Mouse (Mus musculus): ENCODE results near the gene Rnf185. TPM values are rescaled to one million over a fixed set of nuclear protein-coding genes. Genes with fewer than 3 reads are reported as not detected.

Rnf185 gene
- polyA plus RNA-seq (2015; fragmentation: Nextera tagmentation; extraction: Ambion mirVana): 35.6 and 37.6 TPM in 2 replicates

DNA sequence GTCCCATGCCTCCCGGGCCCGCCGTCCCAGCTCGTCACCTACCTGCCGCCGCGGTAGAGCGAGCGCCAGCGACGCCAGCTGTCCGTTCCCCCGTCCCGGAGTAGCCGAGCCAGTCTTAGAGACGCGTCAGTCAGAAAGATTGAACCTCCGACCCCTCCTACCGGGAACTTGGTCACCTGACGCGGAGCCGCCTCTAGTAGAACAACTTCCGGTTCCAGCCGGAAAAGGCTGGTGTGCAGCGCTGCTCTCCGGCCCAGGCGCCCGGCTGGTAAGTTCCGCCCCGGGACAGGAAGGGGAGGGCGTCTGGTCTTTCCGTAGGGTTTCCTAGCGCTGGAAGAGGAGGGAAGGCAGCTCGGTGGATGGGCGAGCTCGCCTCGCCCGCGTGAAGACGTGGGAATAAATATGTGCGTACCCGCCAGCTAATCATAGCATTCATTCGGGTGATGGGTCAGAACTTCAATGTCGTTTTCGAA lies at the start of gene Rnf185:
Gene Rnf185, minus strand, starts transcription at position 197 of the 473 bp plus-strand sequence.
- H3K4me3 ChIP-seq (replicated peaks): peak within 1 kb of the TSS; percentile 96
- H3K9ac ChIP-seq: peak within 1 kb of the TSS; percentile 82
- H3K36me3 ChIP-seq: peaks cover 10% of the 10 kb centered on the region; the same call in 1 of the 2 replicates
- H3K4me2 ChIP-seq (replicated peaks): peak within 1 kb of the TSS; percentile 85
- H3K9me3 ChIP-seq (replicated peaks): no peaks in the 10 kb centered on the region
- H3K27me3 ChIP-seq: no peaks in the 10 kb centered on the region
- under 1% methylated on average over 45 of the region's 45 CpGs for WGBS
- ATAC-seq (ENCODE audit: insufficient number of reproducible peaks, low FRiP score, low TSS enrichment, low read depth): peak; percentile 97
- peaks cover 19% of the 10 kb centered on the region for H3K4me1 ChIP-seq
- peak within 1 kb of the TSS; percentile 96 for H3K27ac ChIP-seq (replicated peaks)

- no peaks in the 10 kb centered on the region for H3K4me1 ChIP-seq
- no peak overlapping the region for H3K4me2 ChIP-seq (replicated peaks)
- no peak overlapping the region for H3K4me3 ChIP-seq (replicated peaks)
- H3K9me3 ChIP-seq (replicated peaks): no peaks in the 10 kb centered on the region
- peak overlapping the region; percentile 60; the same call in 1 of the 2 replicates for H3K27ac ChIP-seq (replicated peaks)
- H3K9ac ChIP-seq: no peak overlapping the region
- 83% methylated on average over 1 of the region's 1 CpGs for WGBS
- H3K36me3 ChIP-seq: no peaks in the 10 kb centered on the region
- no peaks in the 10 kb centered on the region for H3K27me3 ChIP-seq
- ATAC-seq (ENCODE audit: insufficient number of reproducible peaks, low FRiP score, low TSS enrichment, low read depth): no peak
Observed at GRCm38 (mm10) chr11:3497296-3497695, 45.1 kb upstream of the Rnf185 start.

- Histone ChIP-seq H3K27ac (replicated peaks) (peak overlapping the region; percentile 60; the same call in 1 of the 2 replicates), H3K9me3 (replicated peaks) (no peaks in the 10 kb centered on the region), H3K9ac (no peak overlapping the region), H3K36me3 (no peaks in the 10 kb centered on the region), H3K4me1 (no peaks in the 10 kb centered on the region), H3K27me3 (no peaks in the 10 kb centered on the region), H3K4me2 (replicated peaks) (no peak overlapping the region), H3K4me3 (replicated peaks) (no peak overlapping the region)
- ATAC-seq (ENCODE audit: insufficient number of reproducible peaks, low FRiP score, low TSS enrichment, low read depth): peak; percentile 25; the same call in 1 of the 2 replicates
- 41% methylated on average over 5 of the region's 5 CpGs for WGBS
Observed at GRCm38 (mm10) chr11:3496756-3497155, 44.6 kb upstream of the Rnf185 start.

- Histone ChIP-seq H3K4me2 (replicated peaks) (no peak overlapping the region), H3K27ac (replicated peaks) (no peak overlapping the region), H3K4me3 (replicated peaks) (no peak overlapping the region), H3K9ac (no peak overlapping the region), H3K4me1 (no peaks in the 10 kb centered on the region), H3K27me3 (no peaks in the 10 kb centered on the region), H3K36me3 (no peaks in the 10 kb centered on the region), H3K9me3 (replicated peaks) (no peaks in the 10 kb centered on the region)
- WGBS: 91% methylated on average over 14 of the region's 14 CpGs
- no peak for ATAC-seq (ENCODE audit: insufficient number of reproducible peaks, low FRiP score, low TSS enrichment, low read depth)
Observed at GRCm38 (mm10) chr11:3495496-3495895, 43.3 kb upstream of the Rnf185 start.

DNA sequence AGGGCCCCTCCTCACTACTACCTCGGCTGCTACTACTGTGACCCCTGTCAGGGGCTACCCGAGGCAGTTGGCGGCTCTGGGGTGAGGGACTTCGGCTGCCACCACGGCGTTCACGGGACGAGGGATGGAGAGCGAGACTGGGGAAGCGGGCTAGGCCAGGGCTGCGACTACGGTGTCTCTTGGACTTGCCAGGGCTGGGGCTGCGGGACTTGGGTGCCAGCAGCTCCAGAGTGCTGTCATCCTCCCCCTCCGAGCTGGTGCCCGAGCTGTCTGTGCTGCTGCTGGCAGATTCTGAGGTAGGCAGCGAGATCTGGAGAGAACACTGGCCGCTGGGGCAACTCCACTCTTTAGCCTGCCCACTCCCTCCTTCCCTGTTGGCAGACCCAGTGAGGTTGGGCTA lies 42.7 kb upstream of the Rnf185 start:
- Histone ChIP-seq H3K9ac (no peak overlapping the region), H3K4me2 (replicated peaks) (no peak overlapping the region), H3K36me3 (no peaks in the 10 kb centered on the region), H3K27ac (replicated peaks) (no peak overlapping the region), H3K4me1 (no peaks in the 10 kb centered on the region), H3K9me3 (replicated peaks) (no peaks in the 10 kb centered on the region), H3K27me3 (no peaks in the 10 kb centered on the region), H3K4me3 (replicated peaks) (no peak overlapping the region)
- ATAC-seq (ENCODE audit: insufficient number of reproducible peaks, low FRiP score, low TSS enrichment, low read depth): no peak
- 79% methylated on average over 17 of the region's 17 CpGs for WGBS

GRCm38 (mm10) chr11:3492748-3493147 lies 40.6 kb upstream of the Rnf185 start:
- Histone ChIP-seq H3K9ac (no peak overlapping the region), H3K4me2 (replicated peaks) (no peak overlapping the region), H3K27ac (replicated peaks) (no peak overlapping the region), H3K4me3 (replicated peaks) (no peak overlapping the region), H3K27me3 (no peaks in the 10 kb centered on the region), H3K9me3 (replicated peaks) (no peaks in the 10 kb centered on the region), H3K4me1 (no peaks in the 10 kb centered on the region), H3K36me3 (no peaks in the 10 kb centered on the region)
- WGBS: 62% methylated on average over 4 of the region's 4 CpGs
- no peak for ATAC-seq (ENCODE audit: insufficient number of reproducible peaks, low FRiP score, low TSS enrichment, low read depth)

DNA sequence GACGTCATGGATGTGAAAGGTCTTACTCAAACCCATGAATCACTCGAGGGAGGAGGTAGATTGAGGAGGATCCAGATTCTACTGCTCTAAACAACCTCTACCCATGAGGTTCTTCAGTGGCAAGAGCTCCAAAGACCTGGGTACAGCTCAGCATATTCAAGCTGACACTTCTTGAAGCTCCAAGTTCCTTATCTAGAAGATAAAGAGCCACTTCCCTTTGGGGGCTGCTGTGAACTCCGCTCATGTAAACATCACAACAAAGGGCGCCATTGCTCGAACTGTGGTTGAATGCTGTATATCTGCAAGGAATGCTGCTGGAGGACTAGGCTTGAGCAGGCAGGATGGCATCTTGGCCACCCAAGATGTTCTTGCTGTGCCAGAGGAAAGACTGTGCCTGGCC lies 36.9 kb upstream of the Rnf185 start:
- Histone ChIP-seq H3K36me3 (no peaks in the 10 kb centered on the region), H3K4me3 (replicated peaks) (no peak overlapping the region), H3K9ac (no peak overlapping the region), H3K4me1 (peaks cover 7% of the 10 kb centered on the region), H3K27ac (replicated peaks) (no peak overlapping the region), H3K9me3 (replicated peaks) (no peaks in the 10 kb centered on the region), H3K4me2 (replicated peaks) (no peak overlapping the region), H3K27me3 (no peaks in the 10 kb centered on the region)
- ATAC-seq (ENCODE audit: insufficient number of reproducible peaks, low FRiP score, low TSS enrichment, low read depth): no peak
- WGBS: 78% methylated on average over 5 of the region's 5 CpGs

DNA sequence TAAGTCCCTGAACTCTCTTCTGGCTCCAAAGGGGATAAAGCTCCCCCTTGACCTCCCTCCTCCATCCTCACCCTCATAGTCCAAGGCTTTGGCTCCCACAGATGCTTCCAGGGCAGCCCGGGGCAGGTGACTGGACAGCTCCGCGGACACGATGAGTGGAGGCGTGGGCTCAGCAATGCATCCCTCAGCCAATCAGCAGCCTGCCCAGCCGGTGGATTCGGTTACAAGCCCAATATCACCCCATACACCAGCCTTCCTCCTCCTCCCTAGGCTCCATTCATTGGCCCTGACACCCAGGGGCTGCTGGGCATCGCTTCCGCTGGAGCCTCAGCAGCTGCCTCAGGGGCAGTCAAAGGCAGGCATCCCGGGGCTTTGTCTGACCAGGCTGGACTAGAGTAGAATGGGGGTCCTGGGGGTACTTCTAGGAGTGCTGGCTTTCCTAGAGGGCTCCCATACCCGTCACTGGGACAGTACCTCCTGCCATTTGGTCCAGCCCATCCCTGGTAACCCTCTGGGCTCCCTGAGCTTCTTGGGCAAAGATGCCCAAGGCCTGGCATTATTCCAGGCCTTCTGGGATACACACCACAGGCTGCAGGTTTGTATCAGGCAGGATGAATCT lies 35.9 kb upstream of the Rnf185 start, which contains the start of gene Pla2g3:
Gene Pla2g3, plus strand, starts transcription at position 333 of the 619 bp plus-strand sequence.
- no peak within 1 kb of the TSS for H3K4me3 ChIP-seq (replicated peaks)
- ATAC-seq (ENCODE audit: insufficient number of reproducible peaks, low FRiP score, low TSS enrichment, low read depth): 0 out of 2 replicates have a peak, but pooled peaks have one; percentile 39
- H3K27ac ChIP-seq (replicated peaks): no peak within 1 kb of the TSS
- H3K4me2 ChIP-seq (replicated peaks): no peak within 1 kb of the TSS
- no peaks in the 10 kb centered on the region for H3K36me3 ChIP-seq
- WGBS: 24% methylated on average over 11 of the region's 11 CpGs
- H3K27me3 ChIP-seq: no peaks in the 10 kb centered on the region
- no peak within 1 kb of the TSS for H3K9ac ChIP-seq
- H3K9me3 ChIP-seq (replicated peaks): no peaks in the 10 kb centered on the region
- H3K4me1 ChIP-seq: peaks cover 13% of the 10 kb centered on the region

GRCm38 (mm10) chr11:3486349-3486748 lies 34.2 kb upstream of the Rnf185 start:
- Histone ChIP-seq H3K4me3 (replicated peaks) (no peak overlapping the region), H3K9me3 (replicated peaks) (no peaks in the 10 kb centered on the region), H3K4me2 (replicated peaks) (no peak overlapping the region), H3K27ac (replicated peaks) (no peak overlapping the region), H3K9ac (no peak overlapping the region), H3K27me3 (no peaks in the 10 kb centered on the region), H3K4me1 (peaks cover 13% of the 10 kb centered on the region), H3K36me3 (no peaks in the 10 kb centered on the region)
- no peak for ATAC-seq (ENCODE audit: insufficient number of reproducible peaks, low FRiP score, low TSS enrichment, low read depth)
- 66% methylated on average over 7 of the region's 7 CpGs for WGBS

DNA sequence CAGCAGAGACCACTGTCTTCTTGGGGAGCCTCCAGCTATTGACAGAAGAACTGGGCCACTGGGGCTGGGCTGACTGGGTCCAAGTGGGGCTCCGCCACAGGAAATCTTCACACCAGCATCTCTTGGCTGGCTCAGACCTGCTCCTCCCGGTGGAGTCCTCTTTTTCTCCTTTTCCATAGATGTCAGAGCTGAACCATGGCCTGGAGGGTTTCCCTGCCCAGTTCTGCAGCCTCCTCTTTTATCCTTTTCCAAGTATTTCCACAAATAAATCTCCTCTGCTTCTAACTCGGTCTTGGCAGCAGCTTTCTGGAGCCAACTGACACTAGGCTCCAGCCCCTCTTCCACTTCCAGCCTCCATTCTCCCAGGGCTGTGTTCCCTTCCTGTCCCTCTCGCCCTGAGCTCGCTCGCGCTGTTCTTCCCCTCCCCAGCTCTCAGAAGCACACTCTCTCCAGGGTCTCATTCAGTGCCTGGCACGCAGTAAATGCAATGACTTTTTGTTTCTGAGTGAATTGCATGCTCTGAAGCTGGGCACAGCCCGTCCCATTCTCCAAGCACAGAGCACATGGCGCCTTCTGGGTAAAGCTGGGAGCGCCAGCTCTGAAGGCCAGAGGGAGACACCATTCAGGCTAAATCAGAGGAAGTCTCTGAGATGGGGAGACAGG lies 31.9 kb upstream of the Rnf185 start:
- no peak for ATAC-seq (ENCODE audit: insufficient number of reproducible peaks, low FRiP score, low TSS enrichment, low read depth)
- Histone ChIP-seq H3K4me1 (peaks cover 13% of the 10 kb centered on the region), H3K27me3 (no peaks in the 10 kb centered on the region), H3K9ac (no peak overlapping the region), H3K4me2 (replicated peaks) (no peak overlapping the region; the same call in 1 of the 2 replicates), H3K9me3 (replicated peaks) (no peaks in the 10 kb centered on the region), H3K27ac (replicated peaks) (0 out of 2 replicates have a peak overlapping the region, but pooled peaks have one; percentile 34), H3K4me3 (replicated peaks) (no peak overlapping the region), H3K36me3 (no peaks in the 10 kb centered on the region)
- 40% methylated on average over 11 of the region's 11 CpGs for WGBS

GRCm38 (mm10) chr11:3475489-3475888 lies 23.3 kb upstream of the Rnf185 start:
- Histone ChIP-seq H3K27ac (replicated peaks) (no peak overlapping the region), H3K4me2 (replicated peaks) (no peak overlapping the region), H3K27me3 (no peaks in the 10 kb centered on the region), H3K9ac (no peak overlapping the region), H3K36me3 (no peaks in the 10 kb centered on the region), H3K9me3 (replicated peaks) (no peaks in the 10 kb centered on the region), H3K4me1 (no peaks in the 10 kb centered on the region), H3K4me3 (replicated peaks) (no peak overlapping the region)
- ATAC-seq (ENCODE audit: insufficient number of reproducible peaks, low FRiP score, low TSS enrichment, low read depth): no peak

All from embryonic facial prominence, embryonic 15.5 days (tissue).